Mouse (Mus musculus) liver, embryonic 14.5 days (tissue): ENCODE results near the gene Gm21679. TPM values are rescaled to one million over a fixed set of nuclear protein-coding genes. Genes with fewer than 3 reads are reported as not detected.
"Not testable (repeated sequence)": the region's sequence is repeated elsewhere in the genome, so short reads cannot be mapped to it uniquely, and the experiment has no call there.

Experiments
- ATAC-seq: fragments of 200-750 bp; cut with Nextera tagmentation; 2 replicates; pipeline ENCODE4 v1.8.0; 2017; ENCODE audit warnings: moderate number of reproducible peaks, mild to moderate bottlenecking, moderate library complexity; ENCODE audit not compliant: insufficient read depth
- DNase-seq, 3 experiments: peaks; one replicate each; pipeline ENCODE4 v3.0.0-alpha.2; 2012 to 2013; ENCODE audit warnings: low read depth in 3 of 3, low spot score in 3 of 3
- H3K27ac ChIP-seq: fragments of 300-500 bp; sonication (generic); 2 replicates; pipeline ENCODE4 v1.5.1; 2014; ENCODE audit warnings: moderate library complexity, mild to moderate bottlenecking, control low read depth, inconsistent platforms
- H3K27me3 ChIP-seq: fragments of 300-500 bp; sonication (generic); 2 replicates; pipeline ENCODE4 v1.6.1; 2014; ENCODE audit warnings: mild to moderate bottlenecking, low read length, moderate library complexity; ENCODE audit not compliant: control insufficient read depth, insufficient read depth
- H3K36me3 ChIP-seq: fragments of 300-500 bp; sonication (generic); replicated peaks from 2 replicates; pipeline ENCODE4 v1.6.1; 2014; ENCODE audit warnings: low read depth; ENCODE audit not compliant: control insufficient read depth, insufficient read depth
- H3K4me1 ChIP-seq, 2 experiments: fragments of 200-500 bp in 1 of 2; fragments of 300-500 bp in 1 of 2; sonication (generic) in 1 of 2; replicated peaks; 2 replicates each; pipeline ENCODE4 v1.6.1; 2012 to 2014; ENCODE audit warnings: antibody characterized with exemption in 1 of 2, inconsistent platforms in 1 of 2, low read length in 1 of 2; ENCODE audit not compliant: control insufficient read depth in 2 of 2, insufficient read depth in 2 of 2
- H3K4me2 ChIP-seq: fragments of 300-500 bp; sonication (generic); 2 replicates; pipeline ENCODE4 v1.6.1; 2014; ENCODE audit warnings: low read depth, mild to moderate bottlenecking, control low read depth, moderate library complexity
- H3K4me3 ChIP-seq, 2 experiments: fragments of 200-500 bp in 1 of 2; fragments of 300-500 bp in 1 of 2; sonication (generic) in 1 of 2; 2 replicates each; pipeline ENCODE4 v1.5.1; 2012 to 2014; ENCODE audit warnings: low read depth in 2 of 2, low read length in 2 of 2, mild to moderate bottlenecking in 2 of 2, control low read depth in 1 of 2, inconsistent platforms in 1 of 2, moderate library complexity in 1 of 2; ENCODE audit not compliant: insufficient read depth in 1 of 2
- H3K9ac ChIP-seq: fragments of 300-500 bp; sonication (generic); replicated peaks from 2 replicates; pipeline ENCODE4 v1.6.1; 2014; ENCODE audit warnings: mild to moderate bottlenecking, control low read depth, moderate library complexity
- H3K9me3 ChIP-seq: fragments of 300-500 bp; sonication (generic); 2 replicates; pipeline ENCODE4 v1.6.1; 2016; ENCODE audit warnings: low read length, mixed read lengths; ENCODE audit not compliant: control insufficient read depth
- WGBS: fragments of 180-500 bp; shearing (Covaris S2); extraction: QIAGEN DNeasy Blood & Tissue Kit; methylation state at CpG from one replicate; pipeline ENCODE4 v1.1.7; 2014; ENCODE audit not compliant: insufficient replicate concordance; 5-methylcytosine and 5-hydroxymethylcytosine counted together
- polyA plus RNA-seq, 2 experiments: library from polyadenylated mRNA; depleted of rRNA in 1 of 2; stranded (reverse) in 1 of 2; unstranded in 1 of 2; fragments of >200 nt; fragmentation: Nextera tagmentation in 1 of 2; extraction: Ambion mirVana in 1 of 2; gene quantifications; 2 replicates each; pipeline versions ENCODE4 v1.2.1 to v1.2.3; 2012 to 2014

Gm21679 gene
- polyA plus RNA-seq (2012; rRNA removed), result not detected in 2 replicates
- polyA plus RNA-seq (2014; fragmentation: Nextera tagmentation; extraction: Ambion mirVana), result not detected in 2 replicates

DNA sequence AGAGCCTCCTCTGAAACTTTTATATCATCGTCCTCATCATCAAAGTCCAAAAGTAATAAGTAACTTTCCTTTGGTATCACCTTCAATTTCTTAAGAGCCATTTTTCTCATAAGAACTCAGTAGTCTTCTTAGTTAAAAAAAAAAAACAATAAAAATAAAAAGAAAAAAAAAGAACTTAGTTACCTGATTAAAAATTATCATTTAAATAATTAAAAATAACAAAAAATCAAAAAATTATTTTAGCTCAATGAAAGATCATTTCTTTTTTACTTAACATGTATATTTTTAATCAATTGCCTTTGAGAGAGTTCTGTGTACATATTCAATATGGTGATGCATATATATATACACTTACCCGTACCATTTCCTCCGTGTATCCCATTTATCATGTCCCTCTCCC, at the start of gene Gm21679:
Gene Gm21679, minus strand, starts transcription at position 101 of the 400 bp plus-strand sequence.
- WGBS, result no CpG with 5 or more reads among the region's 3 CpGs
- not testable (repeated sequence) for H3K4me3 ChIP-seq, H3K36me3 ChIP-seq, H3K9me3 ChIP-seq, H3K27me3 ChIP-seq, ATAC-seq, H3K4me1 ChIP-seq, H3K9ac ChIP-seq, DNase-seq, H3K27ac ChIP-seq, H3K4me2 ChIP-seq
